Mouse (Mus musculus) common myeloid progenitor, adult 5-6 weeks (primary cell): ENCODE data around the gene Agxt2. TPM values are rescaled to one million over a fixed set of nuclear protein-coding genes. Genes with fewer than 3 reads are reported as not detected.

ENCODE experiments used
- ATAC-seq: replicated peaks from 2 replicates; pipeline ENCODE4 v1.8.0; 2016; ENCODE audit warnings: low read depth, mild to moderate bottlenecking, moderate TSS enrichment, inconsistent platforms; ENCODE audit not compliant: poor library complexity, severe bottlenecking
- total RNA-seq: library from RNA; stranded (forward); fragments of 200-1000, 187-1606 nt; gene quantifications from 2 replicates; pipeline ENCODE4 v1.2.3, GENCODE M21; 2017

Gene Agxt2
- not detected in 2 replicates for total RNA-seq

GRCm38 (mm10) chr15:10358039-10358948, at the start of gene Agxt2:
Agxt2 (plus strand) TSS chr15:10358532.
- no peak for ATAC-seq

DNA sequence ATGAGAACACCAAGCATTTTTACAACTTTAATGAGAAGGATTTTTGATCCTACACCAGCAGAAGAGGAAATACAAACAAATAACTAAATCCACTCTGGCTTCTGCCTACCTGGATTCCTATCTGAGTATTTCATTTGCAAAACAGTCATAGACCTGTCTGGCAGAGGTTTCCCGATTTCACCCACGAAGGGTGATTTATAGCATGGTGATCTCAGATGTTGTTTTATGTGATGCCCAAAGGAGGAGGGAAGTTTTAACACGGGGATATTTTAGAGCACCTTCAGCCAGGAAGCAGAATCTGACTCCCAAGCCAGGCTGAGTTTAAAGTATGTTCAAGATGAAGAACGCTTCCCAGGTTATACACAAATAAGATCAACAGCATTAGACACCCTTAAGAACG, 46.5 kb upstream of the Agxt2 start:
- no peak for ATAC-seq

GRCm38 (mm10) chr15:10313522-10314455, 44.5 kb upstream of the Agxt2 start:
- peak; percentile 69; the same call in 1 of the 2 replicates for ATAC-seq

- no peak for ATAC-seq
Measured at GRCm38 (mm10) chr15:10325080-10325479, 33.3 kb upstream of the Agxt2 start, which contains the start of gene Gm21973. Gm21973 (plus strand) TSS chr15:10325380.

- ATAC-seq, result no peak
Measured at GRCm38 (mm10) chr15:10330626-10331025, 27.7 kb upstream of the Agxt2 start.

DNA sequence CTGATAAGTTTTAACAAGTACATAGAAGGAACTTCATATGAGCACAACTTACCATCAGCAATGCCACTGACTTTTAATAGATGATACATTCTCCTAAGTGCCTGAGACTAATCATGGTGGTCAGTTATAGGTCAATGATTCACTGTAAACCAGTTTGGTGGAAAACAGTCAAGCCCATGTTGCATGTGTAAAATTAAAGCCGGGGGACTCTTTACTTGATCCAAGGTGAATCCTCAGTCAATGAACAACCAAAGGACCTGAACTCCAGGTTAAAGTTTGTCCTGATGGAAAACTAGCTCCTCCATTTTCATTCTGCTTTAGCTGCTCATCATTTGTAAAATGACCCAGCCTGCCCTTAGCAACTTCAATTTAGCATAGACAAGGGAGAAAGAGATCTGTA, 25.8 kb upstream of the Agxt2 start:
- no peak for ATAC-seq

DNA sequence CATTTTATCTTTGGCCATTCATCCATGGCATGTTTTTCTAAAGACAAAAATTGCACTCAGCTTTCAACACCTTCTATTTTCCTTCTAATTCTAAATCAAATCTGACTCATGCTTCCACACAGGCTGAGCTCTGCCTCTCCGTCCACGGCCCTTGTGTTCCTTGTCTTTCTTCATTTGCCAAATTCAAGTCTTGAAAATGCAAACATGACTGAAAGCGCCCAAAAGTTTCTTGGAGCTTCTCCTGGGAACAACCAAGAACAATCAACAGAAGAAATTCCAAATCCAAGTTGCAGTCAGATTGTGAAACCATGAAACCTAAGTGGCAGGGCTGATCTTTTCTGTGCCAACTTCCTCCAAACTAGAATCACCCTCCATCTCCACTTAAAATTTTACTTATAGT, 19.7 kb upstream of the Agxt2 start:
- ATAC-seq, result no peak

- ATAC-seq, result 0 out of 2 replicates have a peak, but pooled peaks have one; percentile 25
Measured at GRCm38 (mm10) chr15:10347044-10347443, 11.3 kb upstream of the Agxt2 start.

DNA sequence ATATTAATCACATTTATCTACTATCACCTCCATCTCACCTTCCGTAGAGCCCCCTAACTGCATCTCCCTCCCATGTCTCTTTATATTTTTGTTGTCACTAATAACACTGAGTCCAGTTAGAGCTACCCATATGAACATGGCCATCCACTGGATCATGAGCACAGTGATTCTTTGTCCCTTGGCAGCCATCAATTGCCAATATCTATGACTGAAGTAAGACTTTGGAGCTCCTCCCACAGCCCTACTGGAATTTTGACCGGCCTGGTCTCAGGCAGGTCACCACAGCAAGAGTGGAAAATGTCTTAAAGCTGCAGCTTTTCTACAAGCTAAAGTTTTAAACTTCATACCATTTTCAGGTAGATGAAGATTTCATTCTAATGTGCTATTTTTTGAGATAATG, 8.0 kb downstream of the Agxt2 start:
- ATAC-seq, result no peak

DNA sequence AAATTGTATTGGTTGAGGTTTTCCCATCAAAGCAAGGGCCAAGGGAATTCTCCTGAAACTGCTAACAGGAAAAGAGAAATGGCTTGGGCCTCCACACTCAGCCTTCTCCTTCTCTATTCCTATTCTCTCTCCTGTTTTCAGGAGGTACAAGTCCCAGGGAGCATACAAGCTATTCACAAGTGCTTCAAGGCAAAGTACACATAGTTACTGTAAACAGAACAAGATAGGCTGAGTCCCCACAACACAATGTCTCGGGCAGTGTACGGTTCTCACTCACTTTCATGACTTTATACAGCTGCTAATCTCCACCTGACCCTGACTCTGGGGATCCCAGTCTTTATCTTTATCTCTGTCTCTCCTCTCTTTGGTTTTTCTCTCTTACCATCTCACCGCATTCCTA, 17.1 kb downstream of the Agxt2 start:
- no peak for ATAC-seq

GRCm38 (mm10) chr15:10378338-10378959, 20.1 kb downstream of the Agxt2 start:
- no peak for ATAC-seq

DNA sequence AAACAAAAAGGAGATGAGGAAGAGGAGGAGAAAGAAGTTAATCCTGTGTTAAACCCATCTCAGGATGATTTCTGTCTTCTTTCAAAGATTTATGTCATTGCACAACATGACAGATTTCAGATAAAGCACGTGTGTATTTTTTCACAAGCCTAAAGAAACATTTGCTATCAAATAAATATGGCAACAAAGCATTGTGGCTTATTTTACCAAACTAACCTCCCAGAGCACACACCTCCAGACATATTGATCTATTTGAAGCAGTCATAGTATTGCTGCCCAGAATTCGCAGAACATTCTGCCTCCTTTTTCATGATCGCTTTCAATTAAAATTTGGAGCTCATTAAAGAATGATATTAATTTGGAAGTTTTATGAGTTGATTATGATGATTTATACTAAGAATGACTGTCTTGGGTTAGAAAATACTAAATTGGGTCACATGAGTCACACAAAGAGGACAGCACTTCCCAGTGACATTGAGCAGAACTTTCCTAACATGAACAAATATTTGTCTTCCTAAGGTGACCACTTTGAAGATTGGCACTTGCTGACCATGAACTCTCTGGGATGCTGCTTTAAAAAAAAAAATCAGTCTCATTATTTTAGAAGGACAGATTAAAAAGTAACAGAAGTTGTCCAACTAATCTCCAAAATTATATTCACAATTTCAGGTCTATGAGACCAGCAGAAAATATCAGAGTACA, 21.6 kb downstream of the Agxt2 start:
- no peak for ATAC-seq

DNA sequence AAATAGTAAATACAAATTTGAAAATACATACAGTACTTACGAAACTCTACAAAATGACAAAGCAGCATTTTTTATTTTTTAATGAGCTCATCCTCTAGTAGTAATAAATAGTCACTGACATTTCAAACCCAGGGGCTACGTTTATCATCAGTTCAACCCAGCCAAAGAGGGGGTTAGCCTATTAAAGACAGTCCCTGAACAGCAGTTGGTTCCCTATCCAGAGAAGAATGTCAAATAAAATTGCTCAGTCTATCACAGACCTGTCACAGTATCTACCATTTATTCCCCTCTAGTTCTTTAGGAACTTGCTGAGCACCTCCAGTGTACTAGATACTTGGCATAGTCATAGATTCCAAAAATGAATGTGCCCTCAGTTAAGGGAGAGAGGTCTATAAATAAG, 28.9 kb downstream of the Agxt2 start:
- no peak for ATAC-seq

- no peak for ATAC-seq
Measured at GRCm38 (mm10) chr15:10399795-10400194, 41.5 kb downstream of the Agxt2 start.

GRCm38 (mm10) chr15:10400415-10400814, 42.1 kb downstream of the Agxt2 start:
- ATAC-seq, result peak; percentile 58; the same call in 1 of the 2 replicates

DNA sequence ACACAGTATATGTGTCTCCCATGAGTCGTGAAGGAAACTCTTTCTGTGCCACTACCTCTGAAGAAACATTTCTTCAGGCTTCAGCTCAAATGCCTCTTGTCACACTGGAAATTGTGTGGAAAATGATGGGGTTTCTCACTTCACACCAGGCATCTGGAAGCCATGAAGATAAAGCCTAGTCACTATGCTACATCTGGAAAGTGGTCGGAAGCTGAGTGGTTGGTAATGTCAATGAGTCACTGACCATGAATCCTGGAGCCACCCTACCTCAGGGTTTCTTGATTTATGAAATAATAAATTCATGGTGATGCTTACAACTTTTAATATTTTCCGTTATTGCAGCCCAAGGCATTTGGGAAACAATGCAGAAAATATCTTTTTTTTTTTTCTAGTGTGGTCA, 51.5 kb downstream of the Agxt2 start:
- ATAC-seq, result no peak

- ATAC-seq, result no peak
Measured at GRCm38 (mm10) chr15:10410881-10411280, 52.5 kb downstream of the Agxt2 start.

GRCm38 (mm10) chr15:10413656-10414055, 55.3 kb downstream of the Agxt2 start:
- ATAC-seq, result no peak

DNA sequence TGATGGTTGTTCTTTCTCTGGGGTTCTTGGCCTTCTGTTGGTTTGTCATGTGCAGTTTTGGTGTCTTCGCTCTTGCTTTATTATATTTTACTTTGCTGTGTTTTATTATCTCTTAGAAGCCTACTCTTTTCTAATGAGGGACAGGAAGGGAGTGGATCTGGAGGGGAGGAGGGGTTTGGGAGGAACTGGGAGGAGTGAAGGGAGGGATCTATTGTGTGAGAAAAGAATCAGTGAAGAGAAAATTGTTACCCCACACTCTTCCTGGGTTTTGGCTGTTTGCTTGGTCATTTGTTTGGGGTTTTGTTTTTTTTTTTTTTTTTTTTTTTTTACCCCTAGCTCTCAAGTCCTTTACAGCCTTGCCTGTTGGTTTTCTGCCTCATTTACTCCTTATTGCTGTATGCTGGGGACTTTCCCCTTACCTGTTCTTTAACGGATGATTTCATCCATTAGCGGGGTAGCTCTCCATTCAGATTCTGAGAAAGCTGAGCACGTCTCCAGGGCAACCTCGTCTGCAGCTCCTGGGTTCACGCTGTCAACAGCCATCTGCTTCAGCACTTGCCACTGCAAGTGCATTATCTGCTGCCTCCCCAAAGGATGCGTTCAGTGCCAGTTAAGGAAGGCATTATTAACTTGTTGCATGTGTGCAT, 62.9 kb downstream of the Agxt2 start:
- ATAC-seq, result no peak
